Mouse (Mus musculus): ENCODE measurements around the gene Casp12. TPM values are rescaled to one million over a fixed set of nuclear protein-coding genes. Genes with fewer than 3 reads are reported as not detected.
"Not testable (repeated sequence)": the region's sequence is repeated elsewhere in the genome, so short reads cannot be mapped to it uniquely, and the experiment has no call there.

Casp12 gene
- total RNA-seq (2015) (0.18 and 0.39 TPM in 2 replicates), total RNA-seq (2017) (0.41 and 0.59 TPM in 2 replicates)

- peak; percentile 43; the same call in 1 of the 2 replicates for ATAC-seq (ENCODE audit: poor library complexity, severe bottlenecking)
These were observed at the start of gene Casp12 for GRCm38 (mm10) chr9:5345291-5345898. TSS of gene Casp12 (plus strand) at chr9:5345430.

- no peak for ATAC-seq (ENCODE audit: poor library complexity, severe bottlenecking)
These were observed 48.6 kb upstream of the Casp12 start for GRCm38 (mm10) chr9:5296354-5297237.

- ATAC-seq (ENCODE audit: poor library complexity, severe bottlenecking) = peak; percentile 90
These were observed 46.7 kb upstream of the Casp12 start, which contains the start of gene Casp1 for GRCm38 (mm10) chr9:5298329-5299131. TSS of gene Casp1 (plus strand) at chr9:5298517.

- ATAC-seq (ENCODE audit: poor library complexity, severe bottlenecking) = peak; percentile 34
These were observed 46.2 kb upstream of the Casp12 start for GRCm38 (mm10) chr9:5299132-5299381.

GRCm38 (mm10) chr9:5308561-5308960 is 36.7 kb upstream of the Casp12 start, which contains the start of gene Casp4:
TSS of gene Casp4 (plus strand) at chr9:5308828.
- peak; percentile 92 for ATAC-seq (ENCODE audit: poor library complexity, severe bottlenecking)

GRCm38 (mm10) chr9:5310112-5310511 is 35.1 kb upstream of the Casp12 start:
- no peak for ATAC-seq (ENCODE audit: poor library complexity, severe bottlenecking)

GRCm38 (mm10) chr9:5311435-5311834 is 33.8 kb upstream of the Casp12 start:
- no peak for ATAC-seq (ENCODE audit: poor library complexity, severe bottlenecking)

GRCm38 (mm10) chr9:5328204-5328603 is 17.0 kb upstream of the Casp12 start:
- ATAC-seq (ENCODE audit: poor library complexity, severe bottlenecking) = no peak

- ATAC-seq (ENCODE audit: poor library complexity, severe bottlenecking) = no peak
These were observed 12.8 kb upstream of the Casp12 start for GRCm38 (mm10) chr9:5332441-5332840.

GRCm38 (mm10) chr9:5333422-5333821 is 11.8 kb upstream of the Casp12 start:
- 0 out of 2 replicates have a peak, but pooled peaks have one; percentile 33 for ATAC-seq (ENCODE audit: poor library complexity, severe bottlenecking)

GRCm38 (mm10) chr9:5343092-5343491 is 2.1 kb upstream of the Casp12 start:
- peak; percentile 33; the same call in 1 of the 2 replicates for ATAC-seq (ENCODE audit: poor library complexity, severe bottlenecking)

- peak; percentile 95 for ATAC-seq (ENCODE audit: poor library complexity, severe bottlenecking)
These were observed 1.1 kb upstream of the Casp12 start for GRCm38 (mm10) chr9:5344090-5344489.

- no peak for ATAC-seq (ENCODE audit: poor library complexity, severe bottlenecking)
These were observed 2.2 kb downstream of the Casp12 start for GRCm38 (mm10) chr9:5347381-5347780.

GRCm38 (mm10) chr9:5353673-5354072 is 8.4 kb downstream of the Casp12 start:
- no peak for ATAC-seq (ENCODE audit: poor library complexity, severe bottlenecking)

- no peak for ATAC-seq (ENCODE audit: poor library complexity, severe bottlenecking)
These were observed 11.6 kb downstream of the Casp12 start for GRCm38 (mm10) chr9:5356801-5357200.

- no peak for ATAC-seq (ENCODE audit: poor library complexity, severe bottlenecking)
These were observed 48.3 kb downstream of the Casp12 start for GRCm38 (mm10) chr9:5393561-5393960.

GRCm38 (mm10) chr9:5395861-5396260 is 50.6 kb downstream of the Casp12 start:
- not testable (repeated sequence) for ATAC-seq (ENCODE audit: poor library complexity, severe bottlenecking)

- no peak for ATAC-seq (ENCODE audit: poor library complexity, severe bottlenecking)
These were observed 65.8 kb downstream of the Casp12 start for GRCm38 (mm10) chr9:5410988-5411568.

- ATAC-seq (ENCODE audit: poor library complexity, severe bottlenecking) = no peak
These were observed 67.3 kb downstream of the Casp12 start for GRCm38 (mm10) chr9:5412446-5413111.

GRCm38 (mm10) chr9:5417871-5418270 is 72.6 kb downstream of the Casp12 start:
- no peak for ATAC-seq (ENCODE audit: poor library complexity, severe bottlenecking)
